Mouse (Mus musculus): ENCODE measurements at regions not wholly inside any gene's neighbourhood (a gene's known extent, or its start where the extent isn't known, plus 50 kb on each side); places are given as distances from the start of the nearest gene placed in this dataset.

- no peaks in the 10 kb centered on the region for H3K9me3 ChIP-seq (ENCODE audit: low read length)
- 88% methylated on average over 8 of the region's 8 CpGs for WGBS
These were observed 53.9 kb upstream of the Slc44a1 start for GRCm38 (mm10) chr4:53386309-53386708.

GRCm38 (mm10) chr4:53384761-53385160, 55.5 kb upstream of the Slc44a1 start:
- Histone ChIP-seq H3K4me2 (replicated peaks; ENCODE audit: low read depth, low read length) (peak overlapping the region; percentile 48), H3K9me3 (ENCODE audit: low read length) (no peaks in the 10 kb centered on the region), H3K9ac (replicated peaks; ENCODE audit: low read length) (no peak overlapping the region), H3K27ac (ENCODE audit: low read length) (no peak overlapping the region), H3K4me3 (ENCODE audit: low read length) (peak overlapping the region; percentile 17; the same call in 1 of the 2 replicates), H3K27me3 (ENCODE audit: insufficient read depth, low read length) (no peaks in the 10 kb centered on the region), H3K4me1 (ENCODE audit: insufficient read depth, low read length) (peaks cover 4% of the 10 kb centered on the region; the same call in 1 of the 2 replicates), H3K36me3 (ENCODE audit: insufficient read depth, low read length) (no peaks in the 10 kb centered on the region)
- peak; percentile 67 for ATAC-seq (ENCODE audit: low FRiP score, low TSS enrichment)
- 10% methylated on average over 6 of the region's 6 CpGs for WGBS

More at GRCm38 (mm10) chr4:53386309-53386708, 53.9 kb upstream of the Slc44a1 start:
- H3K36me3 ChIP-seq (ENCODE audit: insufficient read depth, low read length): no peaks in the 10 kb centered on the region
- ATAC-seq (ENCODE audit: low FRiP score, low TSS enrichment): no peak
- peaks cover 4% of the 10 kb centered on the region; the same call in 1 of the 2 replicates for H3K4me1 ChIP-seq (ENCODE audit: insufficient read depth, low read length)
- H3K4me2 ChIP-seq (replicated peaks; ENCODE audit: low read depth, low read length): no peak overlapping the region
- no peak overlapping the region for H3K9ac ChIP-seq (replicated peaks; ENCODE audit: low read length)
- H3K4me3 ChIP-seq (ENCODE audit: low read length): no peak overlapping the region
- H3K27ac ChIP-seq (ENCODE audit: low read length): no peak overlapping the region
- no peaks in the 10 kb centered on the region for H3K27me3 ChIP-seq (ENCODE audit: insufficient read depth, low read length)

- H3K27me3 ChIP-seq (ENCODE audit: insufficient read depth, low read length): no peaks in the 10 kb centered on the region
- H3K27ac ChIP-seq (ENCODE audit: low read length): no peak overlapping the region
- no peaks in the 10 kb centered on the region for H3K36me3 ChIP-seq (ENCODE audit: insufficient read depth, low read length)
- H3K4me2 ChIP-seq (replicated peaks; ENCODE audit: low read depth, low read length): no peak overlapping the region
- H3K9me3 ChIP-seq (ENCODE audit: low read length): no peaks in the 10 kb centered on the region
- ATAC-seq (ENCODE audit: low FRiP score, low TSS enrichment): no peak
- no peak overlapping the region for H3K9ac ChIP-seq (replicated peaks; ENCODE audit: low read length)
- peaks cover 4% of the 10 kb centered on the region; the same call in 1 of the 2 replicates for H3K4me1 ChIP-seq (ENCODE audit: insufficient read depth, low read length)
- WGBS: 31% methylated on average over 6 of the region's 6 CpGs
- H3K4me3 ChIP-seq (ENCODE audit: low read length): no peak overlapping the region
These were observed 56.1 kb upstream of the Slc44a1 start for GRCm38 (mm10) chr4:53384104-53384503.

- Histone ChIP-seq H3K9me3 (ENCODE audit: low read length) (no peaks in the 10 kb centered on the region), H3K4me3 (ENCODE audit: low read length) (no peak overlapping the region), H3K36me3 (ENCODE audit: insufficient read depth, low read length) (no peaks in the 10 kb centered on the region), H3K9ac (replicated peaks; ENCODE audit: low read length) (no peak overlapping the region), H3K27me3 (ENCODE audit: insufficient read depth, low read length) (no peaks in the 10 kb centered on the region), H3K4me1 (ENCODE audit: insufficient read depth, low read length) (peaks cover 4% of the 10 kb centered on the region; the same call in 1 of the 2 replicates), H3K4me2 (replicated peaks; ENCODE audit: low read depth, low read length) (no peak overlapping the region), H3K27ac (ENCODE audit: low read length) (no peak overlapping the region)
- WGBS: 78% methylated on average over 4 of the region's 4 CpGs
- no peak for ATAC-seq (ENCODE audit: low FRiP score, low TSS enrichment)
These were observed 58.2 kb upstream of the Slc44a1 start for GRCm38 (mm10) chr4:53382012-53382411.

DNA sequence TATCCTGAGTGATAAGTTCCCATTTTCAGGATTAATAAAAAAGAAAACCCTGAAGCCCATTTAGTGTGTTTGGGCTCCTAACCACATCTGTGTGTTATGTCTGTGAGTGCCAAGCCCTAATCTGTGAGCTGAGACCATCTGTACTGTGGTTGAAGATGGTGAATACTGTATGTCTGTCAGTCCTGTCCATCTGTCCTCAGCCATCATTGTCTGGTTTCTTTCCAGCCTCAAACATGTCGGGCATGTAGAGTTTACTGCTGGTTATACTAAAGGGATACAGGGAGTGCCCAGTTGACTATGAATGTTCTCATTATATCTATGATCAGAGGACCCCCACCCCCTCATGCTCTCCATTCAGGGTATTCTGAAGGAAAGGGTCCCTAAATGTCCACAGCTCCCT, 60.4 kb upstream of the Slc44a1 start:
- H3K27ac ChIP-seq (ENCODE audit: low read length): no peak overlapping the region
- H3K36me3 ChIP-seq (ENCODE audit: insufficient read depth, low read length): no peaks in the 10 kb centered on the region
- no peaks in the 10 kb centered on the region for H3K9me3 ChIP-seq (ENCODE audit: low read length)
- WGBS: 90% methylated on average over 1 of the region's 1 CpGs
- H3K4me2 ChIP-seq (replicated peaks; ENCODE audit: low read depth, low read length): no peak overlapping the region
- H3K4me1 ChIP-seq (ENCODE audit: insufficient read depth, low read length): peaks cover 2% of the 10 kb centered on the region; the same call in 1 of the 2 replicates
- no peak overlapping the region for H3K9ac ChIP-seq (replicated peaks; ENCODE audit: low read length)
- ATAC-seq (ENCODE audit: low FRiP score, low TSS enrichment): no peak
- H3K4me3 ChIP-seq (ENCODE audit: low read length): no peak overlapping the region
- H3K27me3 ChIP-seq (ENCODE audit: insufficient read depth, low read length): no peaks in the 10 kb centered on the region

DNA sequence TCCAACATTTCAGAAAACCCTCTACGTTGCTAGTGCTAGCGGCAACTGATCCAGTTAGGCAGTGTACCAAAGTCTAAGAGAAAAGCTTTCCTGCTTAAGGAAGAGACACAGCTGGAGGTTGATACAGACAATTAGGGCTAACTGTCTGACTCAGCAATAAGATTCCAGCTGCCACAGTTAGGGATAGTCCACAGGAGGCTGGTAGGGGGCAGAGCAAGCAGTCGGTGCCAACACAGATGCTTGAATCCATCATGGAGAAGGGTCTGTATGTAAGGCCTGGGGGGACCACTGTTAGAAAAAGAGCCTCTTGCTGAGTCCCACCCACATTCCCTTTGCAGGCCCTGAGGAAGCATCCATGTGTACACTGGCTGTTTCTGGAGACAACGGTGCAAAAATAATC, 63.2 kb upstream of the Slc44a1 start:
- Histone ChIP-seq H3K27me3 (ENCODE audit: insufficient read depth, low read length) (no peaks in the 10 kb centered on the region), H3K4me2 (replicated peaks; ENCODE audit: low read depth, low read length) (no peak overlapping the region), H3K36me3 (ENCODE audit: insufficient read depth, low read length) (no peaks in the 10 kb centered on the region), H3K9me3 (ENCODE audit: low read length) (no peaks in the 10 kb centered on the region), H3K27ac (ENCODE audit: low read length) (no peak overlapping the region), H3K4me3 (ENCODE audit: low read length) (no peak overlapping the region), H3K4me1 (ENCODE audit: insufficient read depth, low read length) (no peaks in the 10 kb centered on the region), H3K9ac (replicated peaks; ENCODE audit: low read length) (no peak overlapping the region)
- no peak for ATAC-seq (ENCODE audit: low FRiP score, low TSS enrichment)
- WGBS: 83% methylated on average over 4 of the region's 4 CpGs

GRCm38 (mm10) chr4:53356374-53356773, 83.8 kb upstream of the Slc44a1 start:
- 80% methylated on average over 2 of the region's 2 CpGs for WGBS
- ATAC-seq (ENCODE audit: low FRiP score, low TSS enrichment): no peak
- Histone ChIP-seq H3K4me2 (replicated peaks; ENCODE audit: low read depth, low read length) (no peak overlapping the region), H3K27ac (ENCODE audit: low read length) (no peak overlapping the region), H3K9me3 (ENCODE audit: low read length) (no peaks in the 10 kb centered on the region), H3K36me3 (ENCODE audit: insufficient read depth, low read length) (no peaks in the 10 kb centered on the region), H3K9ac (replicated peaks; ENCODE audit: low read length) (no peak overlapping the region), H3K4me1 (ENCODE audit: insufficient read depth, low read length) (0 out of 2 replicates have a peak, but pooled peaks cover 3% of the 10 kb centered on the region), H3K4me3 (ENCODE audit: low read length) (no peak overlapping the region), H3K27me3 (ENCODE audit: insufficient read depth, low read length) (no peaks in the 10 kb centered on the region)

- Histone ChIP-seq H3K27ac (ENCODE audit: low read length) (no peak overlapping the region), H3K9ac (replicated peaks; ENCODE audit: low read length) (no peak overlapping the region), H3K4me1 (ENCODE audit: insufficient read depth, low read length) (0 out of 2 replicates have a peak, but pooled peaks cover 3% of the 10 kb centered on the region), H3K27me3 (ENCODE audit: insufficient read depth, low read length) (no peaks in the 10 kb centered on the region), H3K36me3 (ENCODE audit: insufficient read depth, low read length) (no peaks in the 10 kb centered on the region), H3K4me2 (replicated peaks; ENCODE audit: low read depth, low read length) (no peak overlapping the region), H3K4me3 (ENCODE audit: low read length) (no peak overlapping the region), H3K9me3 (ENCODE audit: low read length) (no peaks in the 10 kb centered on the region)
- peak; percentile 67 for ATAC-seq (ENCODE audit: low FRiP score, low TSS enrichment)
- 30% methylated on average over 5 of the region's 5 CpGs for WGBS
These were observed 85.3 kb upstream of the Slc44a1 start for GRCm38 (mm10) chr4:53354961-53355360.

DNA sequence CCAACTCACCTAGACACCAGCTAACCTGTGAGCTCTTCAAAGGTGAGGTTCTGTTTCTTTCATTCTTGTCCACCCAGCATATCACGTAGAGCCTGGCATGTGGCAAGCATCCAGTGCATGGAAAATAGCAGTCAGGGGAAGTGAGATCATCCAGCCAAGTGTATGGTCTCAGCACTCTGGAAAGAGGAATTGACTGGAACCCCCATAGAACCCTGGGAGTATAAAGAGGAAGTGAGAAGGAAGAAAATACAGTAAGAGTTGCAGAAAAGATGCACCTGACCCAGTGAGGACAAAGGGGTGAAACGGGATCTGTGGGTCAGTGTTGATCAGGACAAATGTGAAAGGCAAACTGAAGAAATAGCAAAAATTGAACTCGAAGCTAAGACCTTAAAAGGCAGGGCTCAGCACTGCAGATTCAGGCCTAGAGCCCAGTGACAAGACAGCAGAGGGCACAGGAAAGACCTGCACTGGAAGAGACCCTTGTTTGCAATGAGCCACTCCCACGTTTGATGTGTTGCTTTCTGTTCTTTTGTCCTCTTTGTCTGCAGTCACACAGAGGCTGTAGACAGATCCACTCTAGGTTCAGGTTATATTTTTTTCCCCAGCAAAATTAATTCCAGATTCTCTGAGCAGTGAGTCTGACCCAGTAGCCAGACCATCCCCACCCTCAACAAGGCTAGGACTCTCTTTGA, 86.7 kb upstream of the Slc44a1 start:
- 71% methylated on average over 4 of the region's 4 CpGs for WGBS
- no peak for ATAC-seq (ENCODE audit: low FRiP score, low TSS enrichment)
- no peak overlapping the region for H3K27ac ChIP-seq (ENCODE audit: low read length)
- no peaks in the 10 kb centered on the region for H3K36me3 ChIP-seq (ENCODE audit: insufficient read depth, low read length)
- H3K9me3 ChIP-seq (ENCODE audit: low read length): no peaks in the 10 kb centered on the region
- H3K4me1 ChIP-seq (ENCODE audit: insufficient read depth, low read length): 0 out of 2 replicates have a peak, but pooled peaks cover 3% of the 10 kb centered on the region
- no peak overlapping the region for H3K9ac ChIP-seq (replicated peaks; ENCODE audit: low read length)
- no peaks in the 10 kb centered on the region for H3K27me3 ChIP-seq (ENCODE audit: insufficient read depth, low read length)
- no peak overlapping the region for H3K4me2 ChIP-seq (replicated peaks; ENCODE audit: low read depth, low read length)
- H3K4me3 ChIP-seq (ENCODE audit: low read length): no peak overlapping the region

DNA sequence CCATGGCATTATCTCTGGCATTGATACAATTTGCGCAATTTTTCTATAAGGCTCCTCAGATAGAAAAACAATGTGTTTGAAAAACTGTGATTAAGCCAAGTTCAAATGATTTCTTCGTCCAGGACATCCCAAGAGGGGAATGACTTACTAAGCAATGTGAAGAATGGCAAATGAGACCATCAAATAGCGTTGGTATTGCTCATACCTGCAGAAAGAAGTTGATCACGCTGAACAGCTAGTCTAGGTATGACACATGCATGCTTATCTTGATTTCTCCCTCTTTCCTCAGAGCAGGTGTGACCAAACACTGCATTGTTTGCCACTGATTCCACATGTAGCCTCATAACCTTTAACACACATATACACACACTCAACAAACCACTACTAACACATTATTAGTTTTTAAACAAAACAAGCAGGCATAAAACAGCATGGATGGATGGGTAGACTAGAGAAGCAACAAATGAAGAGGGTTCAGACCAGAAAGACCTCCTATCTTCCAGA, 89.1 kb upstream of the Slc44a1 start:
- no peak for ATAC-seq (ENCODE audit: low FRiP score, low TSS enrichment)
- 87% methylated on average over 4 of the region's 4 CpGs for WGBS

More for the DNA sequence above, 89.1 kb upstream of the Slc44a1 start:
- Histone ChIP-seq H3K4me3 (ENCODE audit: low read length) (no peak overlapping the region), H3K9ac (replicated peaks; ENCODE audit: low read length) (no peak overlapping the region), H3K36me3 (ENCODE audit: insufficient read depth, low read length) (no peaks in the 10 kb centered on the region), H3K27me3 (ENCODE audit: insufficient read depth, low read length) (no peaks in the 10 kb centered on the region), H3K27ac (ENCODE audit: low read length) (no peak overlapping the region), H3K4me2 (replicated peaks; ENCODE audit: low read depth, low read length) (no peak overlapping the region), H3K9me3 (ENCODE audit: low read length) (no peaks in the 10 kb centered on the region), H3K4me1 (ENCODE audit: insufficient read depth, low read length) (0 out of 2 replicates have a peak, but pooled peaks cover 3% of the 10 kb centered on the region)
